Mouse (Mus musculus): ENCODE measurements at regions not wholly inside any gene's neighbourhood (a gene's known extent, or its start where the extent isn't known, plus 50 kb on each side); places are given as distances from the start of the nearest gene placed in this dataset.
A peak's percentile ranks its signal among the peaks of the same experiment; 100 is the strongest.

GRCm38 (mm10) chr1:23532659-23533058 lies 135.1 kb upstream of the Ogfrl1 start:
- no peaks in the 10 kb centered on the region for H3K4me1 ChIP-seq (replicated peaks)
- no peak overlapping the region for H3K4me2 ChIP-seq
- no peak overlapping the region for H3K4me3 ChIP-seq
- no peak for ATAC-seq (ENCODE audit: low FRiP score, low read depth)
- no peak overlapping the region for H3K9ac ChIP-seq
- no peaks in the 10 kb centered on the region for H3K9me3 ChIP-seq
- no peaks in the 10 kb centered on the region for H3K27me3 ChIP-seq
- H3K27ac ChIP-seq (replicated peaks) = no peak overlapping the region
- 83% methylated on average over 3 of the region's 3 CpGs for WGBS
- no peaks in the 10 kb centered on the region for H3K36me3 ChIP-seq

GRCm38 (mm10) chr1:23536621-23537020 lies 139.0 kb upstream of the Ogfrl1 start:
- no peak overlapping the region for H3K4me3 ChIP-seq
- 0 out of 2 replicates have a peak, but pooled peaks cover 4% of the 10 kb centered on the region for H3K4me1 ChIP-seq (replicated peaks)
- no peaks in the 10 kb centered on the region for H3K36me3 ChIP-seq
- no peaks in the 10 kb centered on the region for H3K9me3 ChIP-seq
- no peak overlapping the region for H3K9ac ChIP-seq
- no peaks in the 10 kb centered on the region for H3K27me3 ChIP-seq
- 61% methylated on average over 10 of the region's 10 CpGs for WGBS
- H3K27ac ChIP-seq (replicated peaks) = no peak overlapping the region
- H3K4me2 ChIP-seq = no peak overlapping the region
- ATAC-seq (ENCODE audit: low FRiP score, low read depth) = 0 out of 2 replicates have a peak, but pooled peaks have one; percentile 21

- 0 out of 2 replicates have a peak, but pooled peaks have one; percentile 49 for ATAC-seq (ENCODE audit: low FRiP score, low read depth)
- Histone ChIP-seq H3K27me3 (no peaks in the 10 kb centered on the region), H3K27ac (replicated peaks) (no peak overlapping the region), H3K9ac (no peak overlapping the region), H3K4me2 (no peak overlapping the region), H3K4me3 (no peak overlapping the region), H3K9me3 (no peaks in the 10 kb centered on the region), H3K36me3 (no peaks in the 10 kb centered on the region), H3K4me1 (replicated peaks) (0 out of 2 replicates have a peak, but pooled peaks cover 4% of the 10 kb centered on the region)
- 40% methylated on average over 6 of the region's 6 CpGs for WGBS
These were observed 140.8 kb upstream of the Ogfrl1 start for GRCm38 (mm10) chr1:23538419-23538818.

GRCm38 (mm10) chr1:23540594-23540993 lies 143.0 kb upstream of the Ogfrl1 start:
- 82% methylated on average over 7 of the region's 7 CpGs for WGBS
- H3K4me3 ChIP-seq = no peak overlapping the region
- no peak overlapping the region for H3K4me2 ChIP-seq
- no peak overlapping the region for H3K27ac ChIP-seq (replicated peaks)
- H3K27me3 ChIP-seq = no peaks in the 10 kb centered on the region
- H3K9ac ChIP-seq = no peak overlapping the region
- no peaks in the 10 kb centered on the region for H3K36me3 ChIP-seq
- no peak for ATAC-seq (ENCODE audit: low FRiP score, low read depth)
- 0 out of 2 replicates have a peak, but pooled peaks cover 4% of the 10 kb centered on the region for H3K4me1 ChIP-seq (replicated peaks)
- H3K9me3 ChIP-seq = no peaks in the 10 kb centered on the region

GRCm38 (mm10) chr1:23555794-23556193 lies 158.2 kb upstream of the Ogfrl1 start:
- Histone ChIP-seq H3K4me3 (no peak overlapping the region), H3K4me2 (no peak overlapping the region), H3K9ac (no peak overlapping the region), H3K27me3 (no peaks in the 10 kb centered on the region), H3K4me1 (replicated peaks) (no peaks in the 10 kb centered on the region), H3K9me3 (no peaks in the 10 kb centered on the region), H3K27ac (replicated peaks) (no peak overlapping the region), H3K36me3 (no peaks in the 10 kb centered on the region)
- no peak for ATAC-seq (ENCODE audit: low FRiP score, low read depth)
- WGBS = 83% methylated on average over 3 of the region's 3 CpGs

GRCm38 (mm10) chr1:23568106-23568505 lies 170.5 kb upstream of the Ogfrl1 start:
- no peak overlapping the region for H3K27ac ChIP-seq (replicated peaks)
- no peak for ATAC-seq (ENCODE audit: low FRiP score, low read depth)
- no peak overlapping the region for H3K9ac ChIP-seq
- no peak overlapping the region for H3K4me2 ChIP-seq
- H3K9me3 ChIP-seq = no peaks in the 10 kb centered on the region
- H3K36me3 ChIP-seq = no peaks in the 10 kb centered on the region
- 88% methylated on average over 5 of the region's 5 CpGs for WGBS
- H3K27me3 ChIP-seq = no peaks in the 10 kb centered on the region
- no peak overlapping the region for H3K4me3 ChIP-seq
- H3K4me1 ChIP-seq (replicated peaks) = no peaks in the 10 kb centered on the region

- WGBS = 68% methylated on average over 7 of the region's 7 CpGs
- Histone ChIP-seq H3K4me2 (no peak overlapping the region), H3K27me3 (no peaks in the 10 kb centered on the region), H3K9me3 (no peaks in the 10 kb centered on the region), H3K4me1 (replicated peaks) (0 out of 2 replicates have a peak, but pooled peaks cover 3% of the 10 kb centered on the region), H3K4me3 (no peak overlapping the region), H3K36me3 (no peaks in the 10 kb centered on the region), H3K9ac (no peak overlapping the region), H3K27ac (replicated peaks) (no peak overlapping the region)
- ATAC-seq (ENCODE audit: low FRiP score, low read depth) = no peak
These were observed 176.9 kb upstream of the Ogfrl1 start for GRCm38 (mm10) chr1:23574461-23574860.

GRCm38 (mm10) chr1:23575005-23575404 lies 177.4 kb upstream of the Ogfrl1 start:
- Histone ChIP-seq H3K4me2 (no peak overlapping the region), H3K4me3 (no peak overlapping the region), H3K4me1 (replicated peaks) (0 out of 2 replicates have a peak, but pooled peaks cover 3% of the 10 kb centered on the region), H3K9me3 (no peaks in the 10 kb centered on the region), H3K36me3 (no peaks in the 10 kb centered on the region), H3K27me3 (no peaks in the 10 kb centered on the region), H3K27ac (replicated peaks) (no peak overlapping the region), H3K9ac (no peak overlapping the region)
- ATAC-seq (ENCODE audit: low FRiP score, low read depth) = 0 out of 2 replicates have a peak, but pooled peaks have one; percentile 51

- Histone ChIP-seq H3K27me3 (no peaks in the 10 kb centered on the region), H3K9me3 (no peaks in the 10 kb centered on the region), H3K9ac (no peak overlapping the region), H3K4me3 (no peak overlapping the region), H3K36me3 (no peaks in the 10 kb centered on the region), H3K4me1 (replicated peaks) (0 out of 2 replicates have a peak, but pooled peaks cover 3% of the 10 kb centered on the region), H3K27ac (replicated peaks) (no peak overlapping the region), H3K4me2 (no peak overlapping the region)
- no peak for ATAC-seq (ENCODE audit: low FRiP score, low read depth)
- WGBS = 83% methylated on average over 2 of the region's 2 CpGs
These were observed 177.9 kb upstream of the Ogfrl1 start for GRCm38 (mm10) chr1:23575515-23575914.

- no peaks in the 10 kb centered on the region for H3K27me3 ChIP-seq
- no peak overlapping the region for H3K4me2 ChIP-seq
- H3K9ac ChIP-seq = no peak overlapping the region
- 0 out of 2 replicates have a peak, but pooled peaks cover 3% of the 10 kb centered on the region for H3K4me1 ChIP-seq (replicated peaks)
- H3K36me3 ChIP-seq = no peaks in the 10 kb centered on the region
- 61% methylated on average over 5 of the region's 5 CpGs for WGBS
- H3K9me3 ChIP-seq = no peaks in the 10 kb centered on the region
- no peak overlapping the region for H3K27ac ChIP-seq (replicated peaks)
- no peak for ATAC-seq (ENCODE audit: low FRiP score, low read depth)
- no peak overlapping the region for H3K4me3 ChIP-seq
These were observed 178.6 kb upstream of the Ogfrl1 start for GRCm38 (mm10) chr1:23576150-23576549.

GRCm38 (mm10) chr1:23589414-23589942 lies 172.1 kb upstream of the B3gat2 start:
- H3K27me3 ChIP-seq = no peaks in the 10 kb centered on the region
- H3K4me1 ChIP-seq (replicated peaks) = no peaks in the 10 kb centered on the region
- H3K27ac ChIP-seq (replicated peaks) = no peak overlapping the region
- ATAC-seq (ENCODE audit: low FRiP score, low read depth) = no peak
- WGBS = 76% methylated on average over 6 of the region's 6 CpGs
- H3K9ac ChIP-seq = no peak overlapping the region
- no peaks in the 10 kb centered on the region for H3K36me3 ChIP-seq
- H3K9me3 ChIP-seq = no peaks in the 10 kb centered on the region
- no peak overlapping the region for H3K4me3 ChIP-seq
- no peak overlapping the region for H3K4me2 ChIP-seq

GRCm38 (mm10) chr1:23602710-23603291 lies 158.8 kb upstream of the B3gat2 start:
- Histone ChIP-seq H3K4me1 (replicated peaks) (no peaks in the 10 kb centered on the region), H3K4me3 (no peak overlapping the region), H3K27me3 (no peaks in the 10 kb centered on the region), H3K4me2 (no peak overlapping the region), H3K9me3 (no peaks in the 10 kb centered on the region), H3K9ac (no peak overlapping the region), H3K27ac (replicated peaks) (no peak overlapping the region), H3K36me3 (no peaks in the 10 kb centered on the region)
- 86% methylated on average over 4 of the region's 4 CpGs for WGBS
- ATAC-seq (ENCODE audit: low FRiP score, low read depth) = no peak

GRCm38 (mm10) chr1:23629366-23629765 lies 132.2 kb upstream of the B3gat2 start:
- H3K36me3 ChIP-seq = no peaks in the 10 kb centered on the region
- no peak overlapping the region for H3K4me2 ChIP-seq
- 46% methylated on average over 4 of the region's 4 CpGs for WGBS
- no peaks in the 10 kb centered on the region for H3K4me1 ChIP-seq (replicated peaks)
- no peak overlapping the region for H3K4me3 ChIP-seq
- H3K27ac ChIP-seq (replicated peaks) = no peak overlapping the region
- no peaks in the 10 kb centered on the region for H3K9me3 ChIP-seq
- no peak overlapping the region for H3K9ac ChIP-seq
- ATAC-seq (ENCODE audit: low FRiP score, low read depth) = no peak
- H3K27me3 ChIP-seq = no peaks in the 10 kb centered on the region
